Mouse (Mus musculus) common myeloid progenitor, adult 5-6 weeks (primary cell): Measurements from ENCODE around the gene Ube2c. TPM values are rescaled to one million over a fixed set of nuclear protein-coding genes. Genes with fewer than 3 reads are reported as not detected.

Experiments used
- ATAC-seq: replicated peaks from 2 replicates; pipeline ENCODE4 v1.8.0; 2016; ENCODE audit warnings: low read depth, mild to moderate bottlenecking, moderate TSS enrichment, inconsistent platforms; ENCODE audit not compliant: poor library complexity, severe bottlenecking
- total RNA-seq: library from RNA; stranded (forward); fragments of 200-1000, 187-1606 nt; gene quantifications from 2 replicates; pipeline ENCODE4 v1.2.3, GENCODE M21; 2017

Ube2c gene
- total RNA-seq, 1 experiment from 2014 or later, result 159 TPM

DNA sequence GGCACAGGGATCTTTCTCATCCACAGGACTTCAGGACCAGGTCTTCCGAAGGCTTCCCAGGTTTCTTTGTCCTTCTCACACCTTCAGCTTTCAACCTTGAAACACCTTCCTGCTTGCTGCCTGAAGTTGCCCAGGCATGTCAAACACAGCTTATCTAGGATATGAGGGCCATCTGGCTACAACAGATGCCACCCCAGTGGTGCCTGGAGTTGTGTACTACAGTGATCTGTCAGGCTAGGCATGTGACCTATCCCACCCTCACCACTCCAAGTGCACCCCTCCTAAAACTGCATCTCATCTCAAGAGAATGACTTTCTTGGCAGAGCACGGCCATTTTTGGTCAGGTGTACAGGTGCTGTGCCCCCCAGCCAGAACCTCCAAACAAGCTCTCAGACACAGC, 8.2 kb upstream of the Ube2c start:
- ATAC-seq, result peak; percentile 53; the same call in 1 of the 2 replicates

DNA sequence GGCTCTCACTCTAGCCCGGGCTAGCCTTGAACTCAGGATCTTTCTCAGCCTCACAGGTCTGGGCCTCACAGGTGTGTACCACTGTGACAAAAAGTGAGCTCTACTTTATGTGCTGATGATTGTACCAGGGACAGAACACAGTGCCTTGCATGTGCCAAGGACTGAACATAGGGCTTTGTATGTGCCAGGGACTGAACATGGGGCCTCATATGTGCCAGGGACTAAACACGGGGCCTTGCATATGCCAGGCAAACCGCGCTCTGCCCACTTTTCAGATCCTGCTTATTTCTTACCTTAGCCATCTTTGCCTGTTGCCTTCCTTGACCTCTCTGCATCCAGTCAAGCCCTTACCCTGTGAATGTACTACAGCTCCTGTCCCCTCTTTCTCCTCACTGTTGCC, 7.7 kb upstream of the Ube2c start:
- no peak for ATAC-seq

DNA sequence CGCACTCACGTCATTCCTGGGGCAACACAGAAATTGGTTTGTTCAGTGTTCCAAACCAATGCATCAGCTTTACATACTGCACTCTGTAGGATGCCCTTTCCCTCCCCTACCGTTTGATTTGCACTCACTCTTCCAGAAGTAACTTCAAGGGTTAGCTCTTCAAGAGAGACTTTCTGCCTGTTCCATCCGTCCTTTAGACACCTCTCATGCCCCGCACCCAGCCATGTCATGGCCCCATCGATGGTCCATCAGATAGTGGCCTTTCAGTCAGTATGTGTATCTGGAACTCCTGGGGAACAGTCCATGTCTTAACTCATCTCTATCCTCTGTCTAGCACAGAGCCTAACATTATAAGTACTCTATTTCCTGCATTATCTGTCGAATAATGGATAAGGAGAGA, 7.1 kb upstream of the Ube2c start:
- ATAC-seq, result no peak

DNA sequence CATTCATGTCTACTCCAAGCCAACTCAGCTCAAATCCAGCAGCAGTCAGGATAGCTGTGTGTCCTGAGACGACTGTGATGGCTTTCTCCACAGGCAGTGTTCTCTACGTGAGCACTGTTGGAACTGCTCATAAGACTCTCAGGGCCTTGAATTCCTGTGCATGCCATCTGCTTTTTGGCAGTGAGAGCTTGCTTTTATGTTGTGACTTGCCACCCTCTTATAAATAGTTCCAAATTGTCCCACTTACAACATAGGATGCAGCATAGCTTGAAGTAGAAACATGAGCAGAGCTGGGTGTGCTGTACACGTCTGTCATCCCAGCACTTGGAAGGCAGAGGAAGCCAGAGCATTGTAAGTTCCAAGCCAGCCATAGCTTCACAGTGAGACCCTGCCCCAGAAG, 3.9 kb upstream of the Ube2c start:
- ATAC-seq, result no peak

DNA sequence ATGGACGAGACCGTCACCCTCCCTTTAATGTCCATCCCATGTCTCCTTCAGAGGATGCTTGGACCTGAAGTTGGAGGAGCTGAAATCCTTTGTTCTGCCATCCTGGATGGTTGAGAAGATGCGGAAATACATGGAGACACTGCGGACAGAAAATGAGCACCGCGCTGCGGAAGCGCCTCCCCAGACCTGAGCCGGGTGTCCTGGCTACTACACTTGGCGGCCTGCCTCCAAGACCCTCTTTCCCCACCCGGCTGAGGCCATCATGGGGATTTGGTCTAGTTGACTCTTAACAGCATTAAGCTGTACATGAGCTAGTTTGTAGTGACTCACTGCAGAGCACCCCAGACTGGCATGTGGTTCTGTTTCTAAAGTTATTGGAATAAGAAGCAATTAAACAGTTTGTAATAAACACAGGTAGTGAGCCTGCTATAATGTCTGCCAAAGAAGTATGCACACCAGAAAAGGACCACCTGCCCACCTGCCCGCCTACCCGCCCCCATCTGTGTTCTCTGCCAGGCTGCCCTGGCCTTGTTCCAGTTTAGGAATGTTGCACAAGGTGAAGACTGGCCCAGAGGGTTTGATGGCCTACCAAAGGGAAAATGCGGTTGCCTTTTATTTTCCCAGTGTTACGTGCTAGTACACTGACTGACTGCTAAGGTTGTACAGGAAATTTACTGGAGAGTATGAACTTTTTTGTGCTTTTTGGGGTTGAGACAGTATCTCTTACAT, 1.7 kb upstream of the Ube2c start:
- no peak for ATAC-seq

DNA sequence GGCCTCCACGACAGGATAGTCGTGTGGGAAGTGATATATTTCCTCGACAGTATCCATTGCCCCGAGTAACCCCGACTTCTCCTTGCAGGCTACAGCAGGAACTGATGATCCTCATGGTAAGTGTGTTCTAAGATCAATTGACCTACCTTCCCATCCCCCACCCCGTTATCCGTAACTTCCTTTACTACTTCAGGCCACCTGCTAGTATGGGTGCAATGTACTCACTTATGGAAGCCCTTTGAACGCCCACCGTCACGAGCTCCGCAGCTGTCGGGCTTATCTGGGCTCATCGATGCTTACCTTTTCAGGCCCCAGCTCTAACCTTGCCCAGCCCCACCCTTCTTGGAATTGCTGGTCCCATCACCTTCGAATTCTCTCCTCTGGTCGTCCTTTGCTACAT, 581 bp downstream of the Ube2c start:
- no peak for ATAC-seq

DNA sequence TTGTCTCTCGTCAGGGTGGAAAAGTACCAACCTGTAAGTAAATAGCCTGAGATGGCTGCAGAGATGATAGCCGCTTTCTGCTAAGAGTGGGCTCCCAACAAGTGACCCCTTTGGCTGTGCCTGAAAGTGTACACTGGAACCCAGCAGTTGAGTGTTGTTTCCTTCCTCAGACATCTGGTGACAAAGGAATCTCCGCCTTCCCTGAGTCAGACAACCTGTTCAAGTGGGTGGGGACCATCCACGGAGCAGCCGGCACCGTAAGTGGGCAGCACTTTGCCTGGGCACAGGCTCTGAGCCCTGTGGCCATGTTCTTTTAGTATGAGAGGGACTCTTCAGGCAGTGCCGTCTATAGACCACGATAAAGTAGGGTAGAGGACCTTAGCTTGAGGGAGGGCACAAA, 1.4 kb downstream of the Ube2c start:
- ATAC-seq, result no peak

DNA sequence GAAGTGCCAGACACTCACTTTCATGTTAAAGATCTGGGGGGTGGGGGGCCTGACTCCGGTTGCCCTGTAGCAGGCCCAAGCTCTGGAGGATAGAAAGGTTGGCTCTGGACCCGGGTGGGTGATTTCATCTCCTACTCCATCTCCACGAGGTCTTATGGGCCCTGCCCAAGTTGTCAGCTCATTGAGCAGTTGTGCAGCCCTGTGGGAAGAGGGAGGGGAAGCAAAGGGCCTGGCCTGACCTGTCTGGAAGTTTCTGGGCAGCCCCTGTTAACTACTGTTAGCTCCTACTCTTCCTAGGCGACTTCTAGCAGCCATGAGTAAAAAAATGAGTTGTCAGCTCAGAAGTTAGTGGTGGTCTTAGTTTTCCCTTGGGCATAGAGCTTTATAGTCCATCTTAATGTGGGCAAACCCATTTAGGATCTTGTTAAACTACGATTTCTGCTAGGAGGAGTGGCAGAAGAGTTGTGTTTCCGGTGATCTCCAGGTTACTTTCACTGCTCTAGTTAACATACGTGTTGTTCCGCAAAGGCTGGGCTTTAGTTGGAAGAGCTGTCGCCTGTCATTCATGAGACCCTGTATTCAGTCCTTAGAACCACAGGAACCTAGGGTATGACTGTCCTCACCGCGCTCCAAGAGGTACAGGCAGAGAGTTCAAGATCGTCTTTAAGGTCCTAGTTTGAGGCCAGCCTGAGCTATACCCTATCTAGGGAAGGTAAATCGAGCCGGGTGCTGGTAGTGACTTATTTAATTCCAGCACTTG, 3.7 kb downstream of the Ube2c start:
- ATAC-seq, result no peak

DNA sequence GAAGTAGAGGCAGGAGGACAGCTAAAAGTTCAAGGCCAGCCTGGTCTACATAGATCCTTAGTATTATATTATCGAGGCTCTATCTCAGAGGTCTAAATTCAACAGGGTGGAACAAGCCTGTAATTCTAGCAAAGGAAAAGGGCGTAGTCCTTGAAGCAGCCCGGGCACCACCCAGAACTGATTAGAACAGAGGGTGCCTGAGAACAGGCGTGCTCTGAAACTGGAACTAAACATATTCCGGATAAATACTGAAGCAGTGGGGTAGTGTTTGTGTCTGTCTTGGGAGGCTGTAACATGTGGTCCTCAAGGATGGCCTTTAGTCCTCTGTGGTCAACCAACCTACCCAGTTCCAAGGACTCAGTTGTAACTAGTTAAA, 4.3 kb downstream of the Ube2c start:
- ATAC-seq, result no peak

DNA sequence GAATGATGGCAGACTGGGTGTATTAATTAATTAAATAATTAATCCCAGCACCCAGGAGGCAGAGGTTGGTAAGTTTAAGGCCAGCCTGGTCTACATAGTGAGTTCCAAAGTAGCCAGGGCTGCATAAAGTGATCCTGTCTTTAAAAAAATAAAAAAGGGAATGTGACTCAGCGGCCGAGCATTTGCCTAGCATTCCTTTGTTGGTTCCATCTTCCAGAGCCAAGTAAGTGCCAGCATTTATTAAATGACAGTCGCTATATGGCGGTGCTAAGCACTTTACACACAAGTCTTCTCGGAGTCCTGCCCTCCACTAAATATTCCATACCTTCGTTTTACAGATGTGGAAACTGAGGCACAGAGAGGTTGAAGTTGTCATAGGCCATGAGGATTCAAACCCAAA, 6.4 kb downstream of the Ube2c start:
- no peak for ATAC-seq

DNA sequence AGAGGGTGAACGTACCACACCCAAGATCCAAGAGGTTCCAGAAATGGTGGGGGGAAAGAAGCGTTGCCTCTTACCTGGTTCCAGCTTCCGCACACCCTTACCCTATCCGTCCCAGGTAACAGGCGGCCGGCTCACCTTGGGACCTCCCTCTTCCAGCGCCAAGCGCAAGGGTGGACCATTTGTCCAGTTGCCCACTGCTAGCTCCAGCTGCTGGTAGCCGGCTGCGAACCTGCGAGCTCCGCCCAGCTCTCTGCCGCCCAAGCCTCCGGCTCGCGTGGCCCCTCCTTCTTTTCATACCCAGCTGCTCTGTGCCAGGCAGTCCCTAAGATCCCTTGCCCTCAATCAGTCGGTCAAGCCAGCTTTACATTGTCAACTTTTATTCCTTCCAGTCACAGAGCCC, 7.1 kb downstream of the Ube2c start:
- no peak for ATAC-seq

DNA sequence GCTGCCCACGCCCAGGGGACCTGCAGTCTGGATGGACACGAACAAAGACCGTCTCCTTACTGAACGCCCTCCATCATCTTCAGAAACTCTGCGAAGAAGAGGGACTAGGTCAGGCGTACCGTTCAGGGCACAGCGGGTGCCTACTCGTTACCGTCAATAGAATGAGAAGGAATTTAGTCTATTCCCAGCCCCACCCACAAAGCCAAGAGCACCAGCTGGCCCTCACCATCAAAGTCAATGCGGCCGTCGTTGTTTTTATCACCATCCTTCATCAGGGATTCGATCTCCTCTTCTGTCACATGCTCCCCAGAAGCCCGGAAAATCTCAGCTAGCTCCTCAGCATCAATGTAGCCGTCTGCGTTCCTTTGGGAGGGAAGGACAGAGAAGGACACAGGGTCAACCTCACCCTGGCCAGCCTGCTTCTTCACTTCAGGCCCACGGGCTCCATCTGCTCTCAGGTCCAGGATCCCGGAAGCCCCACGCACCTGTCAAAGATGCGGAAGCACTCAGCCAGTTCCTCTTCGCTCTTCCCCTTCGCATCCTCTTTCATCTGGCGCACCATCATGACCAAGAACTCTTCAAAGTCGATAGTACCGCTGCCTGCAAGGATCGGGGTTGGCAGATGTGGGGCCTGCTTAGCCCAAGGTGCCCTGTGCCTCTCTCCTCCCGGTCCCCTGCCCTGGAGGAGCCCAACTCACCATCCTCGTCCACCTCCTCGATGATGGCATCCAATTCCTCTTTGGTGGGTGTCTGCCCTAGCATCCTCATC, 7.7 kb downstream of the Ube2c start:
- ATAC-seq, result no peak

DNA sequence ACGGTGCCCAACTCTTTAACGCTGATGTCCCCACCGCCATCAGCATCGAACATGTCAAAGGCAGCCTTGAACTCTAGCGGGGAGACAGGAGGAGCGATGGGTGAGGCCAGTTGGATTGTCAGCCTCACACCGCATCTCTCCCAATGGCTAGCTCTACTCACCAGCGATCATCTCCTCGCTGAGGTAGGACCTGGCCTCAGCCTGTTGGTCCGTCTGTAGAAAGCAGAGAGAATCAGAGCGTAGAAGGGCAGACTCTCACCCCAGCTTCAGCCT, 8.3 kb downstream of the Ube2c start:
- no peak for ATAC-seq

DNA sequence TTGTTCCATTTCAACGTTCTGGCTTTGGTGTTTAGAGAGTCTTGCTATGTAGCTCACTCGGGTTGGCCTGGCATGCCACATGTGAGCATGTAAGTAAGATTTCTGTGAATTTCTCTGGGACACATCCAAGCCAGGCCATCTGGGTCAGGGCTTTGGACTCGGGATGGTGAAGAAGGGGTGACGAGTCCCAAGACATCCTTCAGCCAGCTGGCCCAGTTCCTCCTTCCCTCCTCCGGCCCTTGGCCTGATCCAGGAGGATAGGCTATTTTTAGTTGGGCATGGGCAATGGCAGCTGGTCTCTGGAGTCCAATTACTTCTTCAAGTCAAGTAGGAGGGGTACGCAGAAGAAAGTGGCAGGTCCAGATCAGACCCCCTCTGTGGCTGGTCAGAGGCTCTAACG, 9.1 kb downstream of the Ube2c start:
- no peak for ATAC-seq

DNA sequence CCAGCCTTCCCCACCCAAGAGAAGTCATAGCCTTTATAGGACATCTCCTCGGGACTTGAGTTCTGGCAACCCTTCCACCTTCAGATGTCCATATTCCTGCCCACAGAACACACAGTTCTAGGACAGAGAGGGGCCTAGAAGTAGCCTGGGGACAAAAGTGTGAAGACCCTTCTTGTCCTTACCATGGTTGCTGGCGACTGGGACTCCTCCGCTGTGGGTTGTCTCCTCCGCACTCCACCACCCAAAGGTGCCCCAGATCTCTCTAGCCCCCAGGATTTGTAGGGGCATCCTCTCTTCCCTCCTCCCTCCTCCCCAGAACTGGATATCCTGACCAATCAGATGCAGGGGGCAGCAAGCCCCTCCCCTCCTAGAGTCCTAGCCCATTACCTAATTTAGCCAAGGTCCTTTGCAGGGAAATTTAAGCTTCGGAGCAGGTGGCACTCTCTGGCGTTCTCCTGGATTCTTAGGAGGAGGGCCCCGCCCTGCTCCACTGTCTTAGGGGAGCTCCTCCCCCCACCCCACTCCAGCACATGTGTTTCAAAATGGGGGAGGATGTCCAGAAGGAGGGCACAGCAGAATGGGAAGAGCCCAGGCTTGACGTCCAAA, 9.9 kb downstream of the Ube2c start, which contains the start of gene Tnnc2:
Tnnc2 (minus strand) TSS at position 487 of the 606 bp plus-strand sequence.
- ATAC-seq, result no peak

DNA sequence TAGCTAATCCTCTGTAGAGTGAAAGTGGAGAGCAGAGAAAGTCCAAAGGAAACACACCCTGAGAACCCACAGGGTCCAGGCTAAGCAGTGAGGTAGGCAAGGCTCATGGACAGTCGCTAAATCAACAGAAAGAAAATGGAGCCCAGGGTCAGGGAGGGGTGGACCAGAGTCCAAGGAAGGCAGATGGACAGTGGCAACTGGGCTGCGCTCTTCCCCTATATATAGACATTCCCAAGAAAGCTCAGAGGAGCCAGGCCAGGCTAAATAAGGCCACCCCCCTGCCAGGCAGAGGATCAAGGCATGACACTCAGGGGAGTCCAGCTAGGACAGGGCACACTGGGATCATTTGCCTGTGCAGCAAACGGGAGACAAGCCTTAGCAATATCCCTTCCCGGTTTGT, 12.2 kb downstream of the Ube2c start:
- ATAC-seq, result no peak

DNA sequence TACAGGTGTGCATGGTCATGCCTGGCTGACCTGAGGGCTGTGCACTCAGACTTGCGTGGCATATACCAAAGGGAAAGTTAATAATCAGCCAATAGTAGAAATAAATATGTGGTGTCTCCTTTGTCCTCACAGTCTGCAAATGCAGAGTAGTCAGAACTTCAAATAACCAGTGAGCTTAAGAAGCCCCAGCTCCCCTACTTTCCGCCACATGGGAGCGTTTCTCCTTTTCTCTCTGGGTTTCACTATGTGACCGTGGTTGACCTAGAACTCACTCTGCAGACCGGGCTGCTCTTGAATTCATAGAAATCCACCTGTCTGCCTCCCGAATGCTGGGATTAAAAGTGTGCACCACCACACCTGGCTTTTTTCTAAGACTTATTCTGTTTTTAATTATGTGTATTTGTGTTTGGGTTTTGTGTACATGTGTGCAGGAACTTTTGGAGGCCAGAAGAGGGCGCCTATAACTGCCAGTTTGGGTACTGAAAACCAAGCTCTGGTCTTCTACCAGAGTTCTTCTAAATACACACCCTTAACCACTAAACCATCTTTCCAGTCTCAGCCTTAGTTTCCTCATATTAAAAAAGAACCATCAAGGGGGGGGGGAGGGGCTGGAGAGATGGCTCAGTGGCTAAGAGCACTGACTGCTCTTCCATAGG, 14.4 kb downstream of the Ube2c start:
- no peak for ATAC-seq

DNA sequence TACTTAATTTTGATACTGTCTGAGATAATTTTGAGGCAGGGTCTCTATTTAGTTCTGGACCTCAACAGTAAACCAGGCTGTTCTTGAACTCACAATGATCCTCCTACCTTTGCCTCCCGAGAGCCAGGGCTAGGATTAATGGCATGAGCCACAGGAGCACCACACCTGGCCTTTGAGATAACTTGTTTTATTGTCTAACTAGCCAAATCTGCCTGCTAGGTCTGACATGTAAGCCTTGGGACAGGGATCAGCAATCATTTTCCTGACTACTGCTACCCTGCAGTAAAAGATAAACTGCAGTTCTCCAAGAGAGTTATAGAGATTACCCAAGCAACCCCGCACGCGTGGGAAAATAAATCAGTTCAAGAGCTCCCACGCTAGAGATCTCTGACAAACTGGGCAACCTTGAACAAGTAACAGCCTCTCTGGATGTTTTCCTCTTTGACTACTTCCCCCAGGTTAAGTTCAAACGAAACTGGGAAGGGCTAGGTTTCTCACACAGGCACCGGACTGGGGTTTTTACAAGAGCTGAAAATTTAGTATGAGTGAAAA, 15.2 kb downstream of the Ube2c start:
- no peak for ATAC-seq

DNA sequence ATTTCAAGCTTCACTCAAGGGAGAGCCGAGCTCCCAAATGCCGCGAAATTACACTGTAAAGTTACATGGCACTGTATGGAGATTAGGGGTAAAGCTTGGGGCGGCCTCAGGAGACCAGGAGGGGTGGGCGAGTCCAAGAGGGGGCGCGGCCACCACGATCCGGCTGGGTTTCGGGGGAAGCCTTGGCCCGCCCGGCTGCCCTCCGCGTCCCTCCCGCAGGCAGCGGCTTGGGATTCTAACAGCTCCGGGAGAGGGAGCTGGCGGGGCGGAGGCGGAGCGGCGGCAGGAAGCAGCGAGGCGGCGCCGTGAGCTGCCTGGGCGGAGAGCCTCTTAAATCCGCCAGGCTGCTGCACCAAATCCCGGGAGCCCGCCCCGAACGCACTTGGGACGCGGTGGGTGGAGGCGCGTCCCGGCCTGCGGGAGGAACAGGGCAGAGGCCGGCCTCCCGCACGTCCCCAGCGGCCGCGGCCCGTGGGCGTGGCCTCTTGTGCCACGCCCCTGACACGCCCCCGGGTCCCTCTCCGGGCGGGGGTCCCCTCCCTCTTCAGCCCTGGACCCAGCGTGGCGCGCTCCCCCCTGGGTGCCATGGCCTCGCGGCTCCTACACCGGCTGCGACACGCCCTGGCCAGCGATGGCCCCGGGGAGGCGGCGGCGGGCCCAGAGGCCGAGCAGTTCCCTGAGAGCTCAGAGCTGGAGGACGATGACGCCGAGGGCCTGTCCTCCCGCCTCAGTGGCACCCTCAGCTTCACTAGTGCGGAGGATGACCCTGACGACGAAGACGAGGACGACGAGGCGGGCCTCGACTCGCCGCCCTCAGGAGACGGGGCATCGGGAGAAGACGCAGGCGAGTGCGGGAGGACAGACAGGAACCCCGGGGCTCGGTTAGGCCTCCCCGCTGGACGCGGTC, 16.0 kb downstream of the Ube2c start, which contains the start of gene Snx21:
Snx21 (plus strand) TSS at position 343 of the 907 bp plus-strand sequence.
- ATAC-seq, result peak; percentile 42
